Mouse (Mus musculus) heart, postnatal 36 days (tissue): ENCODE results near the gene Smyd2. TPM values are rescaled to one million over a fixed set of nuclear protein-coding genes. Genes with fewer than 3 reads are reported as not detected.

ENCODE experiments used
- DNase-seq, 2 experiments: peaks; one replicate each; pipeline ENCODE4 v3.0.0; 2021 to 2022
- intact Hi-C: fragments of 180-260 bp; cut with DNase I; formaldehyde crosslinking; loops from one replicate; pipeline ENCODE4 v1.15.1; 2025
- total RNA-seq, 2 experiments: library from RNA; stranded (reverse); gene quantifications; 2 replicates each; pipeline ENCODE4 v1.2.3; 2021

Smyd2 gene
- total RNA-seq, result 100 to 1,000 TPM; 101 to 110 TPM

DNA sequence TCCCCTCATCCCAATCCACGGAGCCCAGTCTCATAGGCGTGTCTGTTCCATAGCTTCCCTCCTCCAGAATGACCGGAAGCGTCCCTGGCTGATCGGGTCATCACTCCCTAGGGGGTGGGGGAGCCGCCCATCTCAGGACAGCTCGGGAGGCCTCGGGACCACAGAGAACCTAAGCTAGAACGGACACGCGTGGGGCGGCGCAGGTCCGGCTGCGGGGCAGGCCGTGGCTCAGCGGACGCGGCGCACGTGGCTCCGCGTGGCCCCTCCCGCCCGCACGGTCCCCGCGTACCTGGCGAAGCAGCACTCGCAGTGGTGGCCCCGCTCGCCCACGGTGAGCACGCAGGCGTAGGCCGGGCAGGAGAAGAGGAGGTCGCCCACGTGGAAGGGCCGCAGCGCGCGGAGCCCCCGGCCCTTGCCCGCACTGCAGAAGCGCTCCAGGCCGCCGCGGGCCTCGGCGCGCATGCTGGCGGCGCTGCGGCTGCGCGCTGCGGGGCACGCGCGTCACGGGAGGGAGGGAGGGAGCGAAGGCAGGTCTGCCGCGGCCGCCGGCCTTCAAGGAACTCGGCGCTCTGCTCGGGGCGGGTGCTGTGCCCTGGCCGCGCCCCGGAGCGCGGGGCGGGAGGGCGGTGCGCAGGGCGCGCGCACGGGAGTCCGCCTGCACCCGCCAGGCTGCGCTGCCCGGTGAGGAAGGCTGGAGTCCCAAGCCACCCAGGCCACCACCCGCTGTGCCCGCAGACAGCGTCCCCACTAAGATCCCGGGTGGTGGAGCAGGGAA is at the start of gene Smyd2:
Gene Smyd2, minus strand, starts transcription at position 546 of the 775 bp plus-strand sequence.
- intact Hi-C loops, result no loop called here

DNA sequence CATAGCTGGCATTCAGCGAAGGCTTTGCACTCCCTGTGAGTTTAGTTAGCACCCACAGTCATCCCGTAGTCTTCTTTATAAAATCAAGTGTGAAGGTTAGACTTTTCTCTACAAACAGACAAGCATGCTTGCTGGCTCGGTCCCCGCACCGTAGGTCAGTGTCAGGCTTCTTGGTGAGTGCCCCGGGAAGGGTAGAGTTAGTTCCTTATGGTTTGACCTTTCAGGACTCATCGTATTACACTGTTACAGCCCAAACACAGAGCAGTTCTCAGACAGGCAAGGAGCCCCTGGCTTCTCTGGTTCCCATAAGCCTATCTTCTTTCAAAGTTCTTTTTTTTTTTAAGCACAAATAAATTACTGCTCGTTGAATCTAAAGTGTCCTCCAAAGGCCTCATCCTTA is 48.2 kb upstream of the Smyd2 start:
- intact Hi-C loops, result loop anchor here (5.0 kb wide), 1 partner anchor 293 kb away; no protein-coding TSS in a partner anchor
- DNase-seq, result no peak

More for the DNA sequence above, at the start of gene Smyd2:
- DNase-seq, result peak; percentile 59 to 73

DNA sequence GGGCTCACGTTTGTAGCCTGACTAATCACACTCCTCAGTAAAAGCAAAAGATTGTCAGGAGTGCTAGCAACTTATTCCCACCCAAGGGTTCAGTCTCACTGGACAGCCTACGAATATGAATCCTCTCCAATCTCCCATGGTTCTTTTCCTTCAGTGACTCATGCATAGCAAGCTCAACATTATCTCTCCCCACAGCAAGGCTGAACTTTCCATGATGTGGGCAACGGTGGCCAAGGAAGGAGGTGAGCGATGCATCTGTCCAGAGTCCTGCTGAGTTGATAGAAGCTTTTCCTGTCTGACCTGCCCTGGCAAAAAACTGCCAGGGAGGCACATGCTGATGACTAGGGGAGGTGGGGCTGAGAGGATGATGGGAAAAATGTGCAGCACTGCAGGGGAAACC is 45.9 kb upstream of the Smyd2 start:
- intact Hi-C loops, result no loop called here
- no peak for DNase-seq

DNA sequence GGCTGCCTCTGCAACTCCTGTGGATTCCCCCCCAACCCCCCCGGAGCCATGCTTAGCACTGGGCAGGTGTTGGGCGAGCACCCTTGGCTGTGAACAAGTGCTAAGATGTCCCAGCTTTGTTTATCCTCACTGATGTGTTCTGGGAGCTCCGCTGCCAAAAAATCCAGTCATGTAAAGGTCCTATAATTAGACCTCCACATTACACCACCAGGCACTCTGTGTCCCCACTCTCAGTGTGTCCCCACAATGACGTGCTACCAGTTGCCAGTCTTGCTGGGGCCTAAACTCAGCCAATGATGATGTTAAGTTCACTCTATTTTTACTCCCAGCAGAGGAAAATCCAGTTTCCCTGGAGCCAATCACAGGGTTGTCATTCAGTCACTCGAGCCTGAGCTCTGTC is 38.3 kb upstream of the Smyd2 start:
- peak in 1 of 2 experiments; percentile 24 for DNase-seq
- intact Hi-C loops, result no loop called here

DNA sequence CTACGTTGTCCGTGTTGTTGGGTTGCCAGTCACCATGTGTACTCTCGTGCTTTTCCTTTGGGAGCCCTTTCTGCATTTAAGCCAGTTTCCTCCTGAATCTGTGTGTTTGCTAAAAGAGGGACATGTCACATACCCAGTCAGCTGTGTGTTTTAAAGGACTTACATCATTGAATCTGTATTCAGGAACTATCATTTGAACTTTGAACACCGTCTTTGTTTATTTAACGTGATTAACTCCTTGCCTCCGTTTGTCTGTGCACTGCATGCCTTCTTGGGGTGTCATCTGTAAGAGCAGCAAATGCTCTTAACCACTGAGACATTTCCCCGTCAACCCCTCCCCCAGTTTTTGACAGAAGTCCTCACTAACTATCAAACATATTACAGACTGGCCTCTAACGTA is 37.6 kb upstream of the Smyd2 start:
- intact Hi-C loops, result no loop called here
- no peak for DNase-seq

DNA sequence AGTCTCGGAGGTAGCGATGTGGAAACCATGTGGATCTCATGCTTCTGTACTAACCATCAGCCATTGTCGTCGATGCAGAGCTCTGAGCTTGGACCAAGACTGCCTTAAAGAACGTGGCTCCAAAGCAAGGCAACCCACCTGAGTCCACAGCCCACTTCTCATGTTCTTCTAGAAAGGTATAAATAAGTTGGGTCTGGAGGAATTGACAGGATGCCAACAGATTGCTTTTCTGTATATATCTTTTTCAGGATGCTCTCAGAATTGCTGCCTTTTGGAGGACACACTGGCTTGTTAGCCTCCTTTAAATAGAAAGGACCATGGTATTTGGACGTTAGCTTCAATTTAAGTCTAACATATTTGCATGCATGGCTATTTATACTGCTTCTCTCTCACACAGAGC is 29.7 kb upstream of the Smyd2 start:
- no peak for DNase-seq
- intact Hi-C loops, result no loop called here

DNA sequence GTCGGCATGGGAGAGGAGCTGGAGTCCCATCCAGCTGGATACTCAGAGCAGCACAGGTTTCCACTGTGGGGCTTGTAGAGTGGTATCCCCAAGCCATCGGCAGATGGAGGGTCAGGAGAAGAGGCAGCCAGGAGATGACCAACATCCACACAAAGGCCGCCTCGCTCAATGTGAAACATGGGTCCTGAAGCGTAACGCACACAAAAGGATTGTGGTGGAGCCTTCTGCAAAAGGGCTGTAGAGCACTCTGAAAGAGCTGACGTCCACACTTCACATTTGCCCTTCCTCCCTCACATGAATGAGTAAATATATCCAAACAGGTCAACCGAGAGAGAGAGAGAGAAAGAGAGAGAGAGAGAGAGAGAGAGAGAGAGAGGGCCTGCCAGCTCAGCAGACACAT is 25.2 kb upstream of the Smyd2 start:
- intact Hi-C loops, result no loop called here
- no peak for DNase-seq

DNA sequence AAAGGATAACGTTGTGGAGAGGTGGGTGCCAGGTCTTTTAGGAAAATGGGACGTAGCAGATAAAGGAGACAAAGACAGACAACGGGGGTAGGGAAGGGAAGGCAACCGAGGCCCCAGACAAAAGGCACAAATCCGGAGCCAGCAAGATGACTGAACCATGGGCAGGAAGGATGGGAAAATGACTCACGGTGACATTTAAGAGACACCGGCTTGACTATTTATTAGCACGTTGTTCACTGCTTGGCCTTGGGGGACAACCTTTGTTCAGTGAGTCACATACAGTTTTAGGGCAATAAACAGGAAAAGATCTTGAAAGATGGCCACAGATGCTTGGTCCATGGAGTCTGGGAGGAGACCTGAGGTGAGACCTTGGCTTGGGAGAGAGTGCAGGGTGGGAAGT is 24.0 kb upstream of the Smyd2 start:
- intact Hi-C loops, result no loop called here
- DNase-seq, result no peak

DNA sequence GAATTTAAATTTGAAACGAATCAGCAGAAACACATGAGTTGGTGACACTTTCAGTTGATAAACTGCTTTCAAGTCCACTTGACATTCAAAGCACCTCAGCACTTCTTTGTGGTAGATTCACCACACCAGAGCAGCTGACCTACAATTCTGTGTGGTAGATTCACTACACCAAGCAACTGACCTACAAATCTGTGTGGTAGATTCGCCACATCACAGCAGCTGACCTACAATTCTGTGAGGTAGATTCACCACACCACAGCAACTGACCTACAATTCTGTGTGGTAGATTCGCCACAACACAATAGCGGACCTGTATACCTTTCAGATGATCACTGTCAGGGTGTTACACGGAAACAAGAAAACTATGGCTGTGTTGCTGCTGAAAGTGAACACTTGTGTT is 19.6 kb upstream of the Smyd2 start:
- no peak for DNase-seq
- intact Hi-C loops, result no loop called here

DNA sequence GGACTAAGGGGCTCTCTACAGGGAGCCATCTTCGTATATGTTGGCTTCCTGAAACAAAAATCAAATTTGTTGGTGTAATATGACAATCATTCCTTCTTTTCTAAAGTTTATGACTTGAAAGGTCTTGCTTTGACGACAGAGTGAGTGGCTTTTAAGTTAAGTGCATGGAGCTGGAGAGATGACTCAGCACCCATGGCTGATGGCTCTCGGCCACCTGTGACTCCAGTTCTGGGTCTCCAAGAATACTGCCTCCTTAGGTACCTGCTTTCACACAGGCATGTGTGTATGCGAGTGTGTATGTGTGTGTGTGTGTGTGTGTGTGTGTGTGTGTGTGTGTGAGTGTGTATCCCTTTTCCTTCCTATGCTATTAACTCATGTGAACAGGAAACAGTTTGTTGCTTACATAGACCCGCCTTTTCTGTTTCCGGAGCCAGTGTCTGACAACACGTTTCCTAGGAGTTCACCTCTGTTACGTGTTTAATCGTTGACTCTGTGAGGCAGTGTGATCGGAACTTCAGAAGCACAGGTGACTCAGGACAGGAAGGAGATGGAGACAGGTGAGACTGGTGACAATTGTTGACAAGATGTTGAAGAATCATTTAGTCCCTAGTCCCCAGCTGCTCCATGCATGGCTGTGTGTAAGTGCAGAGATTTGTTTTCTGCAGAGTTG is 14.4 kb upstream of the Smyd2 start:
- DNase-seq, result no peak
- intact Hi-C loops, result no loop called here

DNA sequence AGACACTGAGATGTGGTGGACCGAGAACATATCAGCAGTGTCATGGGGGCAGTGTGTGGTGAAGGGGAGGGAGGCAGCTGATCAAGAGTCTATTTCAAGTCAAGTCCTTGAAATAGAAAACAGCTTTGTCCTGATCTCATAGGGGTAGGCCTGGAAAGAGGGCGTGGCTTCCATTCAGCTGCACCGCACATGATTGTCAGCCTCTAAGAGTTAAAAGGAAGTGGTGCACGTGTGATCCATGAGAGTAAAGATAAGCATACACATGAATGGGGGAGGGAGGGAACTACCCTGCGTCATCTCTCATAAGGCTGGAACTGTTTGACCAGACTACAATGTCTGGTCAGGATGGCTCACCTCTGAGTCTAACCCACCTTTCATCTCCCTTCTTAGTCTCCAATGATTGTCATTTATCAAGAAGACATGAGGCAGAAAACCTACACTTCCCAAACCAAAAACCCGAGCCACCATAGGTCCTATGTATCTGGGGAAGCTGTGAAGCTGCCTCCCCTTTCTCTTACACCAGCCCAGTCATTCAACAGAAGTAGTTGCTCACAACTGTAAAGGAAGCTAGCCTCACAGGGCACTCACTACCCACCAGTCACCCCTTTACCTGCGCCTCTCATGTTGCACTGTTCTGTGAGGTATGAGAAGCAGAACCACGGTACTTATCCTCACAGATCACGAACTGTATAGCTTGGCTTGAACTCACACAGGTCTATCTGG is 11.5 kb upstream of the Smyd2 start:
- intact Hi-C loops, result no loop called here
- no peak for DNase-seq

DNA sequence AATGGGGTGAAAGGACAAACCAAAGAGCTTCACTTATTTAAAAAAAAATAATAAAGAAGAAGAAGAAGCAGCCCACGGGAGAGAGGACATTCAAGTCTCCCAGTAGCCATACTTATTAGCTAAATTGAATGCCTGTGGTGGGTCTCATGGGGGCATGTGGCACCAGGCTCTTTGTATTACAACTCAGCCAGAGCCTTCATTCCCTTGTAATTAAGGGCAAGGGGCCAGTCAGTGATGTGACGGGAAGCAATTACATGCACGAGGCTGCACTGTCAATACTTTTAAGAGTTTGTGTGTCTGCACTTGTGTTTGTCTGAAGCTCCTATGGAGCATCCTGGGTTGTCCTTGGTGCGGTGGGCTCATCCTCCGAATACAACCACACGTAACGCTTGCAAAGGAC is 10.8 kb upstream of the Smyd2 start:
- intact Hi-C loops, result no loop called here
- DNase-seq, result no peak

DNA sequence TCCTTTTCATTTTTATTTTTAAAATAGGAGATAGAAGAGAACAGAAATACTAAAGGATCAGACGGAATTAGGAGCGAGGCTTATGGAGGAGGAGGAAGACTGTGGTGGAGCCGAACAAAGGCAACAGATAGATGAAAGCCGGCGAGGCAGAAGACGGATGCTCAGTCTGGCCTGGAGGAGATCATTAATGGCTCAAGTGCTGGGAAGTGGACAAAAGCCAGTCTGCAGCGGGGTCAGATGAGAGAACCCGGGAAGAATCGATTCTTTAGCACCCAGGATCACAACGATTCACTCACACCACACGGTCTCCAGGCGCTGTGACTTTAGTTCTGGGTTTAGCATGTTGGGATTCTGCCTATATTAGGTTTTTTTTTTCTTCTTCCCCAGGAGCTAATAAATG is 10.0 kb upstream of the Smyd2 start:
- intact Hi-C loops, result no loop called here
- DNase-seq, result no peak

DNA sequence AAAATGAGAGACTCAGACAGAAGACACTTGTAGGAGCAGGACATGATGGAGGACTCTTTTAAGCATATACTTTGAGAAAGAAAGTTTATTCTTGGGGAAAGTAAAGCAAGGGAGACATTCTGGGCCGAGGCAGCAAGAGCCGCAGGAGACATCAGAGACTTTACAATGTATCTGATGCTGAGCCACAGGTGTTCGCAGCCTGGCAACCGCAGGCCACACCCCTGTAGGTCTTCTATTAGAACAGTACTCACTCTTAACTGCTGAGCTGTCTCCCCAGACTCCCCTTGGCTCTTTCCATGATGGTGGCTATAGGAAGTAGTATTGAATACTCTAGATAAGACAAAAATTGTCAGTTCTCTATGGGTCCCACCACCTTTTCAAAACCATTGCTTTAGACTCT is 7.7 kb upstream of the Smyd2 start:
- intact Hi-C loops, result loop anchor here (2.0 to 5.0 kb wide), 4 partner anchors 43 to 908 kb away; partner anchors contain the start of gene Cenpf
- no peak for DNase-seq

DNA sequence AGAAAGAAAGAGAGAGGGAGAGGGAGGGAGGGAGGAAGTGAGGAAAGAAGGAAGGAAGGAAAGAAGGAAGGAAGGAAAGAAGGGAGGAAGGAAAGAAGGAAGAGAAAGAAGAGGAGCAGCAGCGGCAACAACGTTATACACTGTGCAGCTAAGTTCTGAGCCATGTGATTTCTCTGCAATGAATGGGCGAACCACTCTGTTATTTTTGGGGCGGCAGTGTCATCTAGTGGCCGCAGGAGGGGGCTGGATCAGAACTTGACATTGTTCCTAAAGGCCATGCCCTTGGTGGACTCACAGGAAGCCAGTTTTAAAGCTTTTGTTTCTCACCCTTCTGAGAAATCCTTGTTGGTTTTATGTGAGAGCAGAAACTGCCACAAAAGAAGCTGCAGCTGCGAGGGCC is 5.5 kb upstream of the Smyd2 start:
- intact Hi-C loops, result loop anchor here (1.0 to 5.0 kb wide), 6 partner anchors 40 to 905 kb away; partner anchors contain the start of gene Cenpf
- peak; percentile 66 to 70 for DNase-seq

DNA sequence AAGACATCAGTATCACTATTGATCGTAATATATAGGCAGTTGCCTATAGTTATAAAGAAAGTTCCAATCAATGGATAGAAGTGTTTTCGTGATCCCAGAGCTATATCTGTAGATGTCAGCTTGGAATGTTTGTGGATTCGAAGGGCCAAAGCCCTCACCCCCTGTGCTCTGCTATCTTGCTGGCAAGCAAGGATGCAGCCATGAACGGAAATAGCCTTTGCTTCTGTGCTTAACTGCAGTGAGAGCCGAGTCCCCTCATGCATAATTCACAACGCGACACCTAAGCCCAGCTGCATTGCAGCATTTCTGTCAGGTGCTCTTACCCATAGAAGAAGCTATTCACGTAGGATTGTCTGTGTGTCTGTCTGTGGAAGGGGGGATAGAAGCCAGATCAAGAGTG is 4.1 kb upstream of the Smyd2 start:
- intact Hi-C loops, result loop anchor here (2.0 to 5.0 kb wide), 4 partner anchors 225 to 904 kb away; partner anchors contain the start of gene Cenpf
- no peak for DNase-seq

DNA sequence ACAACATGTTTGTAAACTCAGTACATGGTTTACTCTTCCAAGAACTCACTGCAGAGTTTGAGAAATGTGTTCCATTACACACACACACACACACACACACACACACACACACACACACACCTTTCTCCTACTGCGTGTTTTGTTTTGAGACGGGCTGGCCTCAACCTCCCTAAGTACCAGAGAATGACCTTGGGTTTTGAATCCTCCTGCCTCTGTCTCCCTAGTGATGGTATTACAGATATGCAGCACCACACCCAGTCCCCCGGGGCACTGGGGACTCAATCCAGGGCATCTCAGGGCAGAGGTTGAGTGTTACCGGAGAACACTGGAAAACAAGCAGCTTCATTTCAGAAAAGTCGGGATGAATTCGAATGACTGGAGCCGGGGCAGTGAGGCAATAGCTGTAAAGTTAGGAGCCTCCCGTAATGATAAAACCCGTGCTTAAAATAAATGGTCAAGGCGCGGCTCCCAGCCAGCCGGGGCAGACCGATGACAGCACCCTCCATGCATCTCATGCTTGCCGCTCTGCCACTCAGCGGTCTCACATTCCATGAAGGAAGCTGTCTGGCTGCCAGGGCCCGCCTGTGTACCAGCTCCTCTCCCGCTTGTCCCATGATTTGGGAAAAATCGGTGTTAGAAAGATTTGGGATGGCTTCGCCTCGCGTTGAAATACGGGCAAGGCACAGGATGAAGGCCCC is 1.9 kb upstream of the Smyd2 start:
- intact Hi-C loops, result no loop called here

DNA sequence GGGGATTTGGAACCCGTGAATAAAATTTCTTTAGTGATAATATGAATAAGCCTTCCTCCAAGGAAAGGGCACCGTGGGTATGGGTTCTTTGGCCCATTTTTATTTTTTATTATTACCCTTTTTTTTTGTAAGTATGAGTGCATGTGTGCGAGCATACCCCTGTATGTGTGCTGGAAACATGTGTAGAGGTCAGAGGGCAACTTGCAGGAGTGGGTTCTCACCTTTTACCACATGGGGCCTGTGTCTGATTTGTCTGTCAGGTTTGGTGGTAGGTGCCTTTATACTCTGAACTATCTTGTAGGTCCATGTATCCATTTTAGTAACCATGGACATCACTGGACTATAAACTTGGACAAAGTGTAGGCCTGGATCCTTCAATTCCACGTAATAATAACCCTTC is 994 bp upstream of the Smyd2 start:
- no peak for DNase-seq
- intact Hi-C loops, result no loop called here

More for the DNA sequence above, 1.9 kb upstream of the Smyd2 start:
- DNase-seq, result peak; percentile 51 to 67

DNA sequence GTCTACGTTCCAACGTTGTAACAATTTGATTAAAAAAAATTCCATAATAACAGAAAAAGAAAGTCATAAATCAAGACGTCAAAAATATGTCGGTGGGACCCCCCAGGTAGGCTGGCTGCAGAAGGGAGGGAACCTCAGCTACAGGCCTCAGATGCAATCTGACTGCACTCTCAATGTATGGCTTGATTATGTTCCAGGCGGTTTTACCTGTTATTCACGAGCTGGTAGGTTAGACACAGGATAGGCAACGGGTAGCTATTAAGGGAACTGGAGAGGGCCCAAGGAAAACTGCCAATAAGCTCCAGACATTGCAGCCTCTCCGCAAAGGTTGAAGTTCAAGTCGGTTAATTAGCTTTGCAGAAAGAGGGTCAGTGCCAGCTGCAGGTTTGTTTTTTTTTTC is 558 bp upstream of the Smyd2 start:
- intact Hi-C loops, result no loop called here
- no peak for DNase-seq

DNA sequence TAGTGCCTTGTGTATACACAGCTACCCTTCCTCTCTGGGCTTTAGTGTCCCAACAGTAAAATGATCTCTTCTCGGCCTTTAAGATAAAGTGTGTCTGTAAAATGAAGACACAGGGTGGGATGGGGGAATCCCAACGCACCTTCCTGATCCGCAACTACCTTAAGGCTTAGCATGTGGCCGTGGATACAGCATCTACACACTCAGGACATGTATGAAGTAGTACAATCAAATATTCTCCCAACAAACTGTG is 670 bp downstream of the Smyd2 start:
- intact Hi-C loops, result no loop called here
- no peak for DNase-seq
